Mouse (Mus musculus) E14TG2a.4 (cell line): Measurements from ENCODE around the gene Farp2.

Source experiments
- CTCF ChIP-seq: conservative IDR thresholded peaks from 2 replicates; pipeline ENCODE4 v1.5.1; 2014; ENCODE audit warnings: low read length
- NANOG ChIP-seq: IDR thresholded peaks from 2 replicates; pipeline ENCODE4 v1.6.1; 2014; ENCODE audit warnings: borderline replicate concordance, low read length, mixed read lengths
- POU5F1 ChIP-seq: IDR thresholded peaks from 2 replicates; pipeline ENCODE4 v1.6.1; 2014; ENCODE audit warnings: low read length, borderline replicate concordance

DNA sequence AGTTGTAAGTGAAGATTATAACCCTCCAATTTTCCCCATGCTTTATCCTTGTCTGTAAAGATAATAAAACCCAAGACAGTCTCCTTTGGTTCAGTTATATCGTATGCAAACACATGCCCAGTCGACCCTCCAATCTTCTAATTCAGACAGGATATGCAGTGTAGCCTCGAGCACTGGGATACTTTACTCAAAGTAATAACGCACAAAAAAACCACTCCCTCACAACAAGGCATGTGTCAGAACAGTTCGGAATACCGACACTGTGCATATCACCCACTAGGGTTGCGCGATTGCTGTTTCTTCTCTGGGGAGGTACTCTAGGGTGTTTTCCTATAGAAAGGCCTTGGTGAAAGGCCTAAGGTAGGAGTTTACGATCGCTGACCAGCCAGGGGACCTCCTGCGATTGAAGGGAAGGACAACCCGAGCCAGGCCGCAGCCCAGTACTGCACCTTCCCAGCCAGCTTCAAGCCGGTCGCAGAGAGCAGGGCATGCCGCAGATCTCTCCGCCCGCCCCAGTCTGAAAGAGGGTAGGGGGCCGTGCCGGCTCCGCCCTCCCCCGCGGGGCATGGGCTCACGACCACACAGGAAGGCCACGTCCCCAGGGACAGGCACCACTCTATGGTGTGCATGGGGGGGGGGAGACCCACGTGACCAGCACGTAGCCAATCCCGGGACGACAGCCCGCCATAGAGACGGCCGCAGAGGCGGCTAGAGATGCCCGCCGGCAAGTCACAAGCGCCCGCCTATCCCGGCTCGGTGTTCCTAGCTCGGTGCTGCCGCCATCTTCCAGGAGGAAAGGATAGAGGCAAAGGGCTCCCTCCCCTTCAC, 33.9 kb upstream of the Farp2 start:
- TF ChIP-seq CTCF (no peak; the same call in 1 of the 2 replicates), NANOG (no peak), POU5F1 (no peak)
